ENCODE assay signal across 1 mouse cellular context in the genomic region with DNA sequence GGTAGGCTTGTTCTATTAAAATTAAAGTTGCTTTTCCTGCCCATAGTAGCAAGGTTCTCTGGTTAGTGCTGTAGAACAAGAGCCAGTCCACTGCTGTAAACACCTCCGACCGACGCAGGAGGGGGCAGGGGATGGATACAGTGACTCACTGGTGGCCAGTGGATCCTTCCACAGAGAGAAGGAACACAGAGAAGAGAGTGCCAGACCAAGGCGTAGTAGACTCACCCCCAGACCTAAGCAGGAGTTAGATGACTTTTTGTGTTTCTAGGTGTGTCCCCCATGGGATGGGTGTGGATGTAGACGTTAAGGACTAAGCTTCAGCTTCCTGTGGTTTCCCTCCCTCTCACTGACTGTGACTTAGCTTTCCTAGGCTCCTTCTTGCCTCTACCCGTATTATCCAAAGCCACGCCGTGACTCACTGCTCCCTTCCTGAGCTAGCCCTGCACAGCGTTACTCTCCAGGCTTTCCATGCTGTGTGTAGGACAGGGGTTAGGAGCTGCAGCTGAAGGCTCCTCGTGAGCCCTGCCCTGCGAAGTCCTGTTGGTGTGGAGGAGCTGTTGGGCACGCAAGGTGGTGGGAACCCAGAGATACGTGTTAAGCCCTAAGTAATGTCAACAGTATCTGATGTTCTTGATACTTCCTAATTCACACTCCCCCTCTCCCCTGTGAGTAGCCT.
TF ChIP-seq lines count a peak whose summit lies in the region.

No protein-coding gene starts in this region.

TF ChIP-seq in MEL, 35 proteins besides CTCF, POLR2A, EP300 and RAD21 (continued from another document):
- no peak for TF ChIP-seq MYB (IDR thresholded peaks at IDR 0.05; ENCODE audit: low read depth, low read length)
- TF ChIP-seq ETS1 (IDR thresholded peaks at IDR 0.05; ENCODE audit: low read depth, low read length), result peak; percentile 60
- no peak for TF ChIP-seq JUND (IDR thresholded peaks at IDR 0.05; ENCODE audit: low read depth, low read length)
- 0 out of 2 replicates have a peak, but pooled peaks have one; percentile 51 for TF ChIP-seq MYC (IDR thresholded peaks at IDR 0.05; ENCODE audit: low read depth, low read length)
- TF ChIP-seq MAX (IDR thresholded peaks at IDR 0.05; ENCODE audit: low read length), result peak; percentile 68
- TF ChIP-seq POLR2AphosphoS2 (IDR thresholded peaks at IDR 0.05; ENCODE audit: low read length), result no peak
- TF ChIP-seq GATA1 (IDR thresholded peaks at IDR 0.05; ENCODE audit: low read depth, low read length), result peak; percentile 48; the same call in 1 of the 2 replicates
- no peak; the same call in 1 of the 2 replicates for TF ChIP-seq MXI1 (IDR thresholded peaks at IDR 0.05; ENCODE audit: low read depth, low read length)
